Mouse (Mus musculus): ENCODE measurements at regions not wholly inside any gene's neighbourhood (a gene's known extent, or its start where the extent isn't known, plus 50 kb on each side); places are given as distances from the start of the nearest gene placed in this dataset.

- H3K4me1 ChIP-seq (ENCODE audit: control insufficient read depth, insufficient read depth, low read length) = no peaks in the 10 kb centered on the region
- no peak overlapping the region for H3K4me3 ChIP-seq (ENCODE audit: low read depth, low read length)
- no peaks in the 10 kb centered on the region for H3K9me3 ChIP-seq (ENCODE audit: control insufficient read depth, low read length)
- H3K4me2 ChIP-seq (ENCODE audit: low read depth, low read length) = no peak overlapping the region
- H3K36me3 ChIP-seq (ENCODE audit: control insufficient read depth, insufficient read depth, low read length) = no peaks in the 10 kb centered on the region
- WGBS = 85% methylated on average over 17 of the region's 17 CpGs
- no peak overlapping the region for H3K27ac ChIP-seq (ENCODE audit: low read depth, low read length)
- H3K27me3 ChIP-seq (ENCODE audit: control insufficient read depth, insufficient read depth, low read length) = no peaks in the 10 kb centered on the region
- no peak for ATAC-seq (ENCODE audit: low read depth)
- no peak overlapping the region for H3K9ac ChIP-seq (replicated peaks; ENCODE audit: low read depth, low read length)
Measured at GRCm38 (mm10) chr2:128514463-128515290, 76.3 kb upstream of the Spdye4c start.

GRCm38 (mm10) chr2:128515701-128516100 lies 75.3 kb upstream of the Spdye4c start:
- H3K4me2 ChIP-seq (ENCODE audit: low read depth, low read length) = no peak overlapping the region
- H3K9ac ChIP-seq (replicated peaks; ENCODE audit: low read depth, low read length) = no peak overlapping the region
- no peak overlapping the region for H3K4me3 ChIP-seq (ENCODE audit: low read depth, low read length)
- no peaks in the 10 kb centered on the region for H3K36me3 ChIP-seq (ENCODE audit: control insufficient read depth, insufficient read depth, low read length)
- H3K4me1 ChIP-seq (ENCODE audit: control insufficient read depth, insufficient read depth, low read length) = no peaks in the 10 kb centered on the region
- no peaks in the 10 kb centered on the region for H3K9me3 ChIP-seq (ENCODE audit: control insufficient read depth, low read length)
- H3K27ac ChIP-seq (ENCODE audit: low read depth, low read length) = no peak overlapping the region
- H3K27me3 ChIP-seq (ENCODE audit: control insufficient read depth, insufficient read depth, low read length) = no peaks in the 10 kb centered on the region
- WGBS = 85% methylated on average over 5 of the region's 5 CpGs
- no peak for ATAC-seq (ENCODE audit: low read depth)

GRCm38 (mm10) chr2:128516694-128517093 lies 74.3 kb upstream of the Spdye4c start:
- ATAC-seq (ENCODE audit: low read depth) = no peak
- Histone ChIP-seq H3K4me2 (ENCODE audit: low read depth, low read length) (no peak overlapping the region), H3K9me3 (ENCODE audit: control insufficient read depth, low read length) (no peaks in the 10 kb centered on the region), H3K27me3 (ENCODE audit: control insufficient read depth, insufficient read depth, low read length) (no peaks in the 10 kb centered on the region), H3K4me1 (ENCODE audit: control insufficient read depth, insufficient read depth, low read length) (no peaks in the 10 kb centered on the region), H3K27ac (ENCODE audit: low read depth, low read length) (no peak overlapping the region), H3K4me3 (ENCODE audit: low read depth, low read length) (no peak overlapping the region), H3K36me3 (ENCODE audit: control insufficient read depth, insufficient read depth, low read length) (no peaks in the 10 kb centered on the region), H3K9ac (replicated peaks; ENCODE audit: low read depth, low read length) (no peak overlapping the region)
- WGBS = 82% methylated on average over 9 of the region's 9 CpGs

- Histone ChIP-seq H3K9me3 (ENCODE audit: control insufficient read depth, low read length) (no peaks in the 10 kb centered on the region), H3K4me2 (ENCODE audit: low read depth, low read length) (no peak overlapping the region), H3K27me3 (ENCODE audit: control insufficient read depth, insufficient read depth, low read length) (no peaks in the 10 kb centered on the region), H3K36me3 (ENCODE audit: control insufficient read depth, insufficient read depth, low read length) (no peaks in the 10 kb centered on the region), H3K9ac (replicated peaks; ENCODE audit: low read depth, low read length) (no peak overlapping the region), H3K4me3 (ENCODE audit: low read depth, low read length) (no peak overlapping the region), H3K4me1 (ENCODE audit: control insufficient read depth, insufficient read depth, low read length) (no peaks in the 10 kb centered on the region), H3K27ac (ENCODE audit: low read depth, low read length) (no peak overlapping the region)
- WGBS = 94% methylated on average over 3 of the region's 3 CpGs
- no peak for ATAC-seq (ENCODE audit: low read depth)
Measured at GRCm38 (mm10) chr2:128518142-128518541, 72.9 kb upstream of the Spdye4c start.

- Histone ChIP-seq H3K27me3 (ENCODE audit: control insufficient read depth, insufficient read depth, low read length) (no peaks in the 10 kb centered on the region), H3K27ac (ENCODE audit: low read depth, low read length) (no peak overlapping the region), H3K4me3 (ENCODE audit: low read depth, low read length) (no peak overlapping the region), H3K4me1 (ENCODE audit: control insufficient read depth, insufficient read depth, low read length) (no peaks in the 10 kb centered on the region), H3K36me3 (ENCODE audit: control insufficient read depth, insufficient read depth, low read length) (no peaks in the 10 kb centered on the region), H3K4me2 (ENCODE audit: low read depth, low read length) (no peak overlapping the region), H3K9me3 (ENCODE audit: control insufficient read depth, low read length) (no peaks in the 10 kb centered on the region), H3K9ac (replicated peaks; ENCODE audit: low read depth, low read length) (no peak overlapping the region)
- WGBS = 68% methylated on average over 4 of the region's 4 CpGs
- ATAC-seq (ENCODE audit: low read depth) = no peak
Measured at GRCm38 (mm10) chr2:128521701-128522443, 69.1 kb upstream of the Spdye4c start.

- no peaks in the 10 kb centered on the region for H3K9me3 ChIP-seq (ENCODE audit: control insufficient read depth, low read length)
- H3K9ac ChIP-seq (replicated peaks; ENCODE audit: low read depth, low read length) = no peak overlapping the region
- no peak overlapping the region for H3K27ac ChIP-seq (ENCODE audit: low read depth, low read length)
- ATAC-seq (ENCODE audit: low read depth) = no peak
- WGBS = 81% methylated on average over 4 of the region's 4 CpGs
- no peaks in the 10 kb centered on the region for H3K27me3 ChIP-seq (ENCODE audit: control insufficient read depth, insufficient read depth, low read length)
- no peaks in the 10 kb centered on the region for H3K4me1 ChIP-seq (ENCODE audit: control insufficient read depth, insufficient read depth, low read length)
- H3K4me2 ChIP-seq (ENCODE audit: low read depth, low read length) = no peak overlapping the region
- H3K36me3 ChIP-seq (ENCODE audit: control insufficient read depth, insufficient read depth, low read length) = no peaks in the 10 kb centered on the region
- no peak overlapping the region for H3K4me3 ChIP-seq (ENCODE audit: low read depth, low read length)
Measured at GRCm38 (mm10) chr2:128523425-128524108, 67.4 kb upstream of the Spdye4c start.

- no peak for ATAC-seq (ENCODE audit: low read depth)
- WGBS = 78% methylated on average over 2 of the region's 2 CpGs
Measured at GRCm38 (mm10) chr2:128526100-128526499, 64.9 kb upstream of the Spdye4c start.

GRCm38 (mm10) chr2:128526883-128527344 lies 64.1 kb upstream of the Spdye4c start:
- WGBS = 81% methylated on average over 3 of the region's 3 CpGs
- no peak for ATAC-seq (ENCODE audit: low read depth)

More at GRCm38 (mm10) chr2:128526100-128526499, 64.9 kb upstream of the Spdye4c start:
- Histone ChIP-seq H3K4me1 (ENCODE audit: control insufficient read depth, insufficient read depth, low read length) (no peaks in the 10 kb centered on the region), H3K4me2 (ENCODE audit: low read depth, low read length) (no peak overlapping the region), H3K9ac (replicated peaks; ENCODE audit: low read depth, low read length) (no peak overlapping the region), H3K27me3 (ENCODE audit: control insufficient read depth, insufficient read depth, low read length) (no peaks in the 10 kb centered on the region), H3K9me3 (ENCODE audit: control insufficient read depth, low read length) (no peaks in the 10 kb centered on the region), H3K4me3 (ENCODE audit: low read depth, low read length) (no peak overlapping the region), H3K27ac (ENCODE audit: low read depth, low read length) (no peak overlapping the region), H3K36me3 (ENCODE audit: control insufficient read depth, insufficient read depth, low read length) (no peaks in the 10 kb centered on the region)

GRCm38 (mm10) chr2:128536294-128536693 lies 54.7 kb upstream of the Spdye4c start:
- no peaks in the 10 kb centered on the region for H3K4me1 ChIP-seq (ENCODE audit: control insufficient read depth, insufficient read depth, low read length)

More at GRCm38 (mm10) chr2:128526883-128527344, 64.1 kb upstream of the Spdye4c start:
- H3K9ac ChIP-seq (replicated peaks; ENCODE audit: low read depth, low read length) = no peak overlapping the region
- H3K27me3 ChIP-seq (ENCODE audit: control insufficient read depth, insufficient read depth, low read length) = no peaks in the 10 kb centered on the region
- no peak overlapping the region for H3K4me2 ChIP-seq (ENCODE audit: low read depth, low read length)
- H3K9me3 ChIP-seq (ENCODE audit: control insufficient read depth, low read length) = no peaks in the 10 kb centered on the region
- H3K4me3 ChIP-seq (ENCODE audit: low read depth, low read length) = no peak overlapping the region
- H3K27ac ChIP-seq (ENCODE audit: low read depth, low read length) = no peak overlapping the region
- no peaks in the 10 kb centered on the region for H3K36me3 ChIP-seq (ENCODE audit: control insufficient read depth, insufficient read depth, low read length)
- H3K4me1 ChIP-seq (ENCODE audit: control insufficient read depth, insufficient read depth, low read length) = no peaks in the 10 kb centered on the region

More at GRCm38 (mm10) chr2:128536294-128536693, 54.7 kb upstream of the Spdye4c start:
- Histone ChIP-seq H3K27ac (ENCODE audit: low read depth, low read length) (no peak overlapping the region), H3K27me3 (ENCODE audit: control insufficient read depth, insufficient read depth, low read length) (no peaks in the 10 kb centered on the region), H3K9me3 (ENCODE audit: control insufficient read depth, low read length) (no peaks in the 10 kb centered on the region), H3K4me2 (ENCODE audit: low read depth, low read length) (no peak overlapping the region), H3K9ac (replicated peaks; ENCODE audit: low read depth, low read length) (no peak overlapping the region), H3K36me3 (ENCODE audit: control insufficient read depth, insufficient read depth, low read length) (no peaks in the 10 kb centered on the region), H3K4me3 (ENCODE audit: low read depth, low read length) (no peak overlapping the region)
- 88% methylated on average over 3 of the region's 3 CpGs for WGBS
- no peak for ATAC-seq (ENCODE audit: low read depth)
